17 mouse cellular contexts compared by ENCODE assay signal in the genomic region with DNA sequence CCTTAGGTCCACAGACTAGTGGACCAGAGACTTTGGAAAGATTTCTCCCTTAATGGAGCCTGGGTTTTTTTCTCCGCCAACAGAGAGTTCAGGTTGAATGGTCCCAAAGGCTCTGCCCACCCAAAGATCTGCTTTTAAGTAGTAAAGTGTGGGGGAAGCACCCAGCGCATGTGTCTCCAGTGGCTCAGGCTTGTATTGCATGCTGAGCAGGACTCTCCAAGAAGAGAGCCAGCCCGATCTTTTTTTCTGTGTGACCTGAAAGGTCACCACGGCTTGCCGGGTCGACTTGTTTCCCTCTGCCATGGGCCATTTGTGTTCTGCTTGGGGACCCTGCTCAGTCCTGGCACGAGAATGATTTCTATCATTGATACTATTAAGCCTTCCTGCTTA. TPM values are rescaled to one million over a fixed set of nuclear protein-coding genes. Genes with fewer than 3 reads are reported as not detected.
DNase-seq lines count a peak whose midpoint lies in the region; ATAC-seq and TF ChIP-seq lines count a peak whose summit lies in the region.
"Had no signal": no experiment of that assay in that cellular context is flagged by ENCODE, and none has a peak within 500 bp of the region (broad histone marks: within the 10 kb centered on the region; RNA-seq: fewer than 3 reads in every experiment).

No protein-coding gene starts in this region.

- ATAC-seq in kidney, embryonic 14.5 days (ENCODE audit: low FRiP score, low TSS enrichment): peak; percentile 64; the same call in 1 of the 2 replicates
- no peak for ATAC-seq in midbrain, embryonic 13.5 days
- no peak for ATAC-seq in midbrain, embryonic 15.5 days (replicated peaks)
- peak; percentile 70 for ATAC-seq in hindbrain, postnatal 0 days
- ATAC-seq: intestine, embryonic 16.5 days; liver, postnatal 0 days had no signal

- no peak overlapping the region for H3K27ac ChIP-seq in kidney, embryonic 14.5 days (ENCODE audit: low read depth, low read length)
- H3K27ac ChIP-seq in midbrain, embryonic 13.5 days: peak overlapping the region; percentile 54; the same call in 1 of the 2 replicates
- H3K27ac ChIP-seq in midbrain, embryonic 15.5 days: no peak overlapping the region
- peak overlapping the region; percentile 70 for H3K27ac ChIP-seq in hindbrain, postnatal 0 days

- H3K27me3 ChIP-seq in kidney, embryonic 14.5 days (ENCODE audit: control insufficient read depth, insufficient read depth, low read length): no peaks in the 10 kb centered on the region
- 0 out of 2 replicates have a peak, but pooled peaks cover 4% of the 10 kb centered on the region for H3K27me3 ChIP-seq in midbrain, embryonic 13.5 days
- no peaks in the 10 kb centered on the region for H3K27me3 ChIP-seq in midbrain, embryonic 15.5 days (replicated peaks)
- H3K27me3 ChIP-seq in hindbrain, postnatal 0 days (ENCODE audit: insufficient read depth, low read length): no peaks in the 10 kb centered on the region

- no peak overlapping the region for H3K4me3 ChIP-seq in kidney, embryonic 14.5 days (ENCODE audit: low read length)
- no peak overlapping the region for H3K4me3 ChIP-seq in midbrain, embryonic 13.5 days (replicated peaks)
- H3K4me3 ChIP-seq in midbrain, embryonic 15.5 days: no peak overlapping the region
- H3K4me3 ChIP-seq in hindbrain, postnatal 0 days (ENCODE audit: low read length): no peak overlapping the region

- TF ChIP-seq CTCF in hindbrain, postnatal 0 days (IDR thresholded peaks at IDR 0.05; ENCODE audit: low read depth): peak; percentile 58

- H3K36me3 ChIP-seq in kidney, embryonic 14.5 days (ENCODE audit: control insufficient read depth, insufficient read depth, low read length): no peaks in the 10 kb centered on the region
- no peaks in the 10 kb centered on the region for H3K36me3 ChIP-seq in midbrain, embryonic 13.5 days
- no peaks in the 10 kb centered on the region for H3K36me3 ChIP-seq in midbrain, embryonic 15.5 days (replicated peaks)
- H3K36me3 ChIP-seq in hindbrain, postnatal 0 days (ENCODE audit: insufficient read depth, low read length): no peaks in the 10 kb centered on the region

- WGBS in kidney, embryonic 14.5 days: 13% methylated on average over 7 of the region's 7 CpGs
- 19% methylated on average over 7 of the region's 7 CpGs for WGBS in midbrain, embryonic 13.5 days
- 18% methylated on average over 7 of the region's 7 CpGs for WGBS in midbrain, embryonic 15.5 days
- 18% methylated on average over 7 of the region's 7 CpGs for WGBS in hindbrain, postnatal 0 days

- DNase-seq in kidney, postnatal 14 days: no peak
- peak; percentile 45 for DNase-seq in hindbrain, postnatal 0 days (ENCODE audit: low spot score)
- no peak for DNase-seq in natural killer cell, adult 2 months (ENCODE audit: low spot score in 2 of 2)
- no peak for DNase-seq in cerebellum, postnatal 25 days
- no peak for DNase-seq in frontal cortex, postnatal 25 days (ENCODE audit: low spot score in 2 of 2)
- DNase-seq: B cell, adult 2 months; cerebellum, adult 11-12 months; gastrocnemius, postnatal 36 days; heart, postnatal 36 days; liver, postnatal 0 days; thymus, postnatal 4 days had no signal

- H3K9ac ChIP-seq in kidney, embryonic 14.5 days (ENCODE audit: low read depth, low read length): no peak overlapping the region
- peak overlapping the region; percentile 14; the same call in 1 of the 2 replicates for H3K9ac ChIP-seq in midbrain, embryonic 13.5 days (replicated peaks)
- H3K9ac ChIP-seq in midbrain, embryonic 15.5 days: no peak overlapping the region
- H3K9ac ChIP-seq in hindbrain, postnatal 0 days (replicated peaks; ENCODE audit: low read length): no peak overlapping the region
- H3K9ac ChIP-seq: liver, postnatal 0 days had no signal

- H3K4me2 ChIP-seq in kidney, embryonic 14.5 days (replicated peaks; ENCODE audit: low read depth, low read length): no peak overlapping the region
- H3K4me2 ChIP-seq in midbrain, embryonic 13.5 days (replicated peaks): no peak overlapping the region
- no peak overlapping the region for H3K4me2 ChIP-seq in midbrain, embryonic 15.5 days
- no peak overlapping the region for H3K4me2 ChIP-seq in hindbrain, postnatal 0 days (ENCODE audit: low read depth, low read length)
- H3K4me2 ChIP-seq: heart, embryonic 11.5 days had no signal

- no peaks in the 10 kb centered on the region for H3K9me3 ChIP-seq in kidney, embryonic 14.5 days (ENCODE audit: control insufficient read depth, low read length)
- no peaks in the 10 kb centered on the region for H3K9me3 ChIP-seq in midbrain, embryonic 13.5 days
- no peaks in the 10 kb centered on the region for H3K9me3 ChIP-seq in midbrain, embryonic 15.5 days
- no peaks in the 10 kb centered on the region for H3K9me3 ChIP-seq in hindbrain, postnatal 0 days (ENCODE audit: low read length)

- peaks cover 6% of the 10 kb centered on the region; the same call in 1 of the 2 replicates for H3K4me1 ChIP-seq in kidney, embryonic 14.5 days (ENCODE audit: control insufficient read depth, insufficient read depth, low read length)
- peaks cover 20% of the 10 kb centered on the region for H3K4me1 ChIP-seq in midbrain, embryonic 13.5 days (replicated peaks)
- peaks cover 19% of the 10 kb centered on the region for H3K4me1 ChIP-seq in midbrain, embryonic 15.5 days
- H3K4me1 ChIP-seq in hindbrain, postnatal 0 days (ENCODE audit: insufficient read depth, low read length): no peaks in the 10 kb centered on the region

RNA-seq across cellular contexts. Expression of gene Arhgap8, which starts 43.6 kb away (rescaled TPM):
- 8.7 and 10.2 TPM in 2 replicates for polyA plus RNA-seq in kidney, embryonic 14.5 days (2014; fragmentation: Nextera tagmentation; extraction: Ambion mirVana)
- 0.61 and 0.67 TPM in 2 replicates for polyA plus RNA-seq in midbrain, embryonic 13.5 days (2015; fragmentation: Nextera tagmentation; extraction: Ambion mirVana)
- polyA plus RNA-seq in midbrain, embryonic 15.5 days (2015; fragmentation: Nextera tagmentation; extraction: Ambion mirVana): 0.59 and 0.73 TPM in 2 replicates
- 0.26 and 1.0 TPM in 2 replicates for total RNA-seq in hindbrain, postnatal 0 days (2014; rRNA removed)
- polyA plus RNA-seq in hindbrain, postnatal 0 days (2015; fragmentation: Nextera tagmentation; extraction: Ambion mirVana): 0.72 and 0.80 TPM in 2 replicates
- total RNA-seq: common myeloid progenitor, adult 5-6 weeks had no signal

Comparison
In these comparisons a context has a peak if more than half of its experiments do, and no peak if none do; other contexts are left out.
1. H3K27ac ChIP-seq: peak in midbrain, embryonic 13.5 days (single experiment) and hindbrain, postnatal 0 days (single experiment); none in kidney, embryonic 14.5 days (single experiment) and midbrain, embryonic 15.5 days (single experiment).
2. ATAC-seq: peak in kidney, embryonic 14.5 days (single experiment) and hindbrain, postnatal 0 days (single experiment); none in midbrain, embryonic 13.5 days (single experiment) and midbrain, embryonic 15.5 days (single experiment).